Mouse (Mus musculus): ENCODE results near the gene Smarcd1. TPM values are rescaled to one million over a fixed set of nuclear protein-coding genes. Genes with fewer than 3 reads are reported as not detected.

Smarcd1 gene
- total and polyA plus RNA-seq, 3 experiments: 12.0 to 69.1 (median 43.3) TPM

DNA sequence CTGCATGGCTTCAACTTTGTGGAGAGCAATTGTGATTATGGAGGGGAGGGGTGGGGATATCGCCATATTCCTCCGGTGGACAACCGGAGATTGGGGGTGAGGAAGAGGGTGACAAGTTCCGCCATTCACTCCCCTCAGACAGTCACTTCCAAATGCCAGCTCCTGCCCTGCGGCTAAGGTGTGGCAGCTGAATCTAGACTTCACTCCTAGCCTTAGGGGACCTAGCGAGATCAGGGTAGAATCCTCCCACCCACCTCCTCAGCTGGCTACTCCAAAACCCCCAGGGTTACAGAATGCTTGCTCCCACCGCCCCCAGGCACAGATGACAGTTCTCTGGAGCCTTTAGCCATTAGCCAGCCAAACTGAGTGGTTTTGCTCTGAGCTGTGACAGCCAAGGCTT lies 22.9 kb upstream of the Smarcd1 start:
- TF ChIP-seq GATA2 (IDR thresholded peaks at IDR 0.05; ENCODE audit: borderline replicate concordance, low read depth, low read length) (no peak), TAL1 (conservative IDR thresholded peaks at IDR 0.05; ENCODE audit: low read depth, low read length) (no peak), GATA1 (IDR thresholded peaks at IDR 0.05; ENCODE audit: borderline replicate concordance, low read length) (no peak), POLR2AphosphoS5 (IDR thresholded peaks at IDR 0.05; ENCODE audit: insufficient replicate concordance, low read depth, low read length) (no peak), CTCF (IDR thresholded peaks at IDR 0.05; ENCODE audit: low read depth, low read length) (no peak)
- H3K4me3 ChIP-seq (ENCODE audit: low read depth, low read length): no peak overlapping the region
- peaks cover 48% of the 10 kb centered on the region for H3K27me3 ChIP-seq (ENCODE audit: insufficient read depth, low read length)
- H3K4me1 ChIP-seq (ENCODE audit: insufficient read depth, low read depth, low read length): peaks cover 5% of the 10 kb centered on the region
- no peak for DNase-seq (ENCODE audit: low spot score)
- no peak for ATAC-seq (ENCODE audit: extremely low read depth, insufficient number of reproducible peaks, low FRiP score, poor library complexity, severe bottlenecking)
- no peaks in the 10 kb centered on the region for H3K36me3 ChIP-seq (replicated peaks)
- no peaks in the 10 kb centered on the region for H3K9me3 ChIP-seq (replicated peaks)

DNA sequence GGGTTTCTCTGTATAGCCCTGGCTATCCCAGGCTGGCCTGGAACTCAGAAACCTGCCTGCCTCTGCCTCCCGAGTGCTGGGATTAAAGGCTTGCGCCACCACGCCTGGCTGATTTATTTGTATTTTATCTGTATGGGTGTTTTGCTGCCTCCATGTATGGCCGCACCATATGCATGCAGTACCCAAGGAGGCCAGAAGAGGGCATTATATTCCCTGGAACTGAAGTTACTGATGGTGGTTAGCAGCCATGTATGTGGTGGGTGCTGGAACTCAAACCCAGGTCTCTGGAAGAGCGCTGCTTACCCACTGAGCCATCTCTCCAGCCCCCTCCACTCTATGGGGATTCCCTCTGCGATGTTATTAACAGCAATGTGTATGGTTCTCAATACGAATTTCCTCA lies 19.0 kb upstream of the Smarcd1 start:
- ATAC-seq (ENCODE audit: extremely low read depth, insufficient number of reproducible peaks, low FRiP score, poor library complexity, severe bottlenecking) (no peak), DNase-seq (ENCODE audit: low spot score) (no peak)
- H3K27me3 ChIP-seq (ENCODE audit: insufficient read depth, low read length): peaks cover 46% of the 10 kb centered on the region
- H3K36me3 ChIP-seq (replicated peaks): no peaks in the 10 kb centered on the region
- no peak overlapping the region for H3K4me3 ChIP-seq (ENCODE audit: low read depth, low read length)
- H3K4me1 ChIP-seq (ENCODE audit: insufficient read depth, low read depth, low read length): peaks cover 5% of the 10 kb centered on the region
- TF ChIP-seq POLR2AphosphoS5 (IDR thresholded peaks at IDR 0.05; ENCODE audit: insufficient replicate concordance, low read depth, low read length) (no peak), CTCF (IDR thresholded peaks at IDR 0.05; ENCODE audit: low read depth, low read length) (peak; percentile 41; the same call in 1 of the 2 replicates), GATA1 (IDR thresholded peaks at IDR 0.05; ENCODE audit: borderline replicate concordance, low read length) (no peak), GATA2 (IDR thresholded peaks at IDR 0.05; ENCODE audit: borderline replicate concordance, low read depth, low read length) (no peak), TAL1 (conservative IDR thresholded peaks at IDR 0.05; ENCODE audit: low read depth, low read length) (no peak)
- no peaks in the 10 kb centered on the region for H3K9me3 ChIP-seq (replicated peaks)

DNA sequence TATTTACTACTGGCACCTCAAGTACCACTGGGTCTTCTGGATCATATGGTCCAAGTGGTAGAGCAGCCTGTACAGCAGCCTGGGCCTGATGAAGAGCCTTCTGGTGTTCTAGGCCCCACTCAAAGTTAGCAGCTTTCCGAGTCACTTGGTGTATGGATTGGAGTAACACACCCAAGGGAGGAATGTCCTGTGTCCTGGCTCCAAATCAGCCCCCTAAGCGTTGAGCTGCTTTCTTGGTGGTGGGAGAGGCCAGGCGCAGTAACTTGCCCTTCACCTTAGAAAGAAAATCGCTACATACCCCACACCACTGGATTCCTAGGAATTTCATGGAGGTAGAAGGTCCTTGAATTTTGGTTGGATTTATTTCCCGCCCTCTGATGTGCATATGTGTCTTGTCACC lies 17.8 kb upstream of the Smarcd1 start:
- ATAC-seq (ENCODE audit: extremely low read depth, insufficient number of reproducible peaks, low FRiP score, poor library complexity, severe bottlenecking): no peak
- Histone ChIP-seq H3K9me3 (replicated peaks) (no peaks in the 10 kb centered on the region), H3K36me3 (replicated peaks) (no peaks in the 10 kb centered on the region), H3K27me3 (ENCODE audit: insufficient read depth, low read length) (peaks cover 44% of the 10 kb centered on the region), H3K4me1 (ENCODE audit: insufficient read depth, low read depth, low read length) (no peaks in the 10 kb centered on the region; the same call in 1 of the 2 replicates), H3K4me3 (ENCODE audit: low read depth, low read length) (no peak overlapping the region)
- DNase-seq (ENCODE audit: low spot score): no peak
- TF ChIP-seq POLR2AphosphoS5 (IDR thresholded peaks at IDR 0.05; ENCODE audit: insufficient replicate concordance, low read depth, low read length): no peak

DNA sequence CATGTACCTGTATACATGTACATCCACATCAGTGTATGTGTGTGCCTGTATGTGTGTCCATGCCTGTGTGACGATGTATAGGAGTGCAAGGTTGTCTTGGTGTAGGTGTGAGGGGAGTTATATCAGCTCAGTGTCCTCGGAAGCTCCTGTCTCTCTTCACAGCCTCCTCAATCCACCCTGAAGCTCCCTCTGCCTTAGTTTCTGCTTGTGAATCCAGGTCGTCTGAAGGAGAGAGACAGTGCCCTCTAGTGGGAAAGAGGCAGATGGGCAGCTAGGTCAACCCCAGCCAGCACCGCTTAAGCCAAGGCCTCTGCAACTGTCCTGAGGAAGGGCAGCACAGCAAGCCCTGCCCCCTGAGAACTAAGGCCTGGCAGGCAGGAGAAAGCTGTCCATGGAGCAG lies 13.2 kb upstream of the Smarcd1 start:
- H3K27me3 ChIP-seq (ENCODE audit: insufficient read depth, low read length): peaks cover 54% of the 10 kb centered on the region
- DNase-seq (ENCODE audit: low spot score) (peak; percentile 57), ATAC-seq (ENCODE audit: extremely low read depth, insufficient number of reproducible peaks, low FRiP score, poor library complexity, severe bottlenecking) (no peak; the same call in 1 of the 2 replicates)
- no peaks in the 10 kb centered on the region for H3K36me3 ChIP-seq (replicated peaks)
- H3K4me1 ChIP-seq (ENCODE audit: insufficient read depth, low read depth, low read length): no peaks in the 10 kb centered on the region
- no peak overlapping the region; the same call in 1 of the 2 replicates for H3K4me3 ChIP-seq (ENCODE audit: low read depth, low read length)
- no peak for TF ChIP-seq GATA2 (IDR thresholded peaks at IDR 0.05; ENCODE audit: borderline replicate concordance, low read depth, low read length)
- TF ChIP-seq CTCF (IDR thresholded peaks at IDR 0.05; ENCODE audit: low read depth, low read length): peak; percentile 94
- no peaks in the 10 kb centered on the region for H3K9me3 ChIP-seq (replicated peaks)

DNA sequence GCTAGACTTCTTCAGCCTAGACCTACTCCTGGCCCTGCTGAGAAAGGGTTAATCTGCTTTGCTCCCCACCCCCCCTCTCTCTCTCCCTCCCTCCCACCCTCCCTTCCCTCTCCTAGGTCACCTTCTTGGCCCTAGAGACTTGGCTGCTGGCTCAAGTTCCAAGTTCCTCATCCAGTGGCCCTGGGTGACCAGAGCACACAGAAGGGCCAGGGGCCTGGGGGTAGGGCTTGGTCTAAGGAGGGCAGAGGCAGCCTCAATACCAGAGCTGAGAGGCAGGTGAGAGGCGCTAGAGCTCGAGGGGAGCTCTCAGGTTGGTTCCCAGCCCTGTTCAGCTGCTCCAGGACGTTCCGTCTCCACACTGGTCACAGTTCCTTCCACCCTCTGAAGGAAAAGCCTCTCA lies 11.0 kb upstream of the Smarcd1 start:
- Histone ChIP-seq H3K4me3 (ENCODE audit: low read depth, low read length) (no peak overlapping the region), H3K27me3 (ENCODE audit: insufficient read depth, low read length) (peaks cover 64% of the 10 kb centered on the region)

DNA sequence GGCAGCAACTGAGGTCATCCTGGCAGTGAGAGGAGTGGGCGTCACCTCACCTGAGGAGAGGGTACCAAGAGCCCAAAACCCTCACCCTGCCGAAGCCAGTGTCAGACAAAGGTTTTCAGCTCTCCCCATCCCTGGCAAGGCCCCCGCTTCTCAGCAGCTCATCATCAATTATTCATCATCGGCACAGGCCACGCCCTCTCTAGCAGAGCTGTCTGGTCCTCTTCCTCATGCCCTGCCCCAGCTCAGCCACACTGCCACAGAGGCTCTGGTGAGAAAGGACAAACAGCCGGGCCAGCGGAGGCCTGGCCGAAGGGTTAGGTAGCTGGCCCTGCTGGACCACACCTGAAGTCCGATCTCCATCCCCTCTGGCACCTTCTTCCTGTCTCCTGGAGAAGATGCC lies 10.0 kb upstream of the Smarcd1 start:
- H3K27me3 ChIP-seq (ENCODE audit: insufficient read depth, low read length): peaks cover 63% of the 10 kb centered on the region

More for the DNA sequence above, 11.0 kb upstream of the Smarcd1 start:
- DNase-seq (ENCODE audit: low spot score): no peak
- no peak for ATAC-seq (ENCODE audit: extremely low read depth, insufficient number of reproducible peaks, low FRiP score, poor library complexity, severe bottlenecking)
- Histone ChIP-seq H3K36me3 (replicated peaks) (no peaks in the 10 kb centered on the region), H3K4me1 (ENCODE audit: insufficient read depth, low read depth, low read length) (no peaks in the 10 kb centered on the region), H3K9me3 (replicated peaks) (no peaks in the 10 kb centered on the region)
- TF ChIP-seq POLR2AphosphoS5 (IDR thresholded peaks at IDR 0.05; ENCODE audit: insufficient replicate concordance, low read depth, low read length): no peak
- TF ChIP-seq GATA2 (IDR thresholded peaks at IDR 0.05; ENCODE audit: borderline replicate concordance, low read depth, low read length): no peak
- TF ChIP-seq CTCF (IDR thresholded peaks at IDR 0.05; ENCODE audit: low read depth, low read length): no peak
- no peak for TF ChIP-seq TAL1 (conservative IDR thresholded peaks at IDR 0.05; ENCODE audit: low read depth, low read length)
- TF ChIP-seq GATA1 (IDR thresholded peaks at IDR 0.05; ENCODE audit: borderline replicate concordance, low read length): no peak

DNA sequence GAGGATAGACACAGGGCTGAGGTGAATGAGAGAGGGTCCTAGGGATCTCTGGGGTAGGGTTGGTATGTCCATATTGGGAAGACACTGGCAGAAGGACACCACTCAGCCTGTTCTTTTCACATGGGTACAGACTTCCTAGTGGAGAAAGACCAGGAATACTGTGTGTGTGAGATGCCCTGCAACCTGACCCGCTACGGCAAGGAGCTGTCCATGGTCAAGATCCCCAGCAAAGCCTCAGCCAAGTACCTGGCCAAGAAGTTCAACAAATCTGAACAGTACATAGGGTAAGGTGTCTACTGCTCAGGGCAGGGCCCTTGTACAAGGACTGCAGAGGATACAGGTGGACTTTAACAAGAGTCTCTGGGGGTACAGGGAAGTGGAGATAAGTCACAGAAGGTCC lies 4.6 kb upstream of the Smarcd1 start:
- no peak for ATAC-seq (ENCODE audit: extremely low read depth, insufficient number of reproducible peaks, low FRiP score, poor library complexity, severe bottlenecking)
- H3K27me3 ChIP-seq (ENCODE audit: insufficient read depth, low read length): peaks cover 35% of the 10 kb centered on the region
- peaks cover 26% of the 10 kb centered on the region for H3K4me1 ChIP-seq (ENCODE audit: insufficient read depth, low read depth, low read length)
- H3K9me3 ChIP-seq (replicated peaks): no peaks in the 10 kb centered on the region
- TF ChIP-seq TAL1 (conservative IDR thresholded peaks at IDR 0.05; ENCODE audit: low read depth, low read length): no peak
- no peak for DNase-seq (ENCODE audit: low spot score)
- no peak overlapping the region for H3K4me3 ChIP-seq (ENCODE audit: low read depth, low read length)
- no peaks in the 10 kb centered on the region for H3K36me3 ChIP-seq (replicated peaks)

More for the DNA sequence above, 10.0 kb upstream of the Smarcd1 start:
- TF ChIP-seq GATA2 (IDR thresholded peaks at IDR 0.05; ENCODE audit: borderline replicate concordance, low read depth, low read length) (no peak), TAL1 (conservative IDR thresholded peaks at IDR 0.05; ENCODE audit: low read depth, low read length) (no peak), POLR2AphosphoS5 (IDR thresholded peaks at IDR 0.05; ENCODE audit: insufficient replicate concordance, low read depth, low read length) (no peak), GATA1 (IDR thresholded peaks at IDR 0.05; ENCODE audit: borderline replicate concordance, low read length) (no peak), CTCF (IDR thresholded peaks at IDR 0.05; ENCODE audit: low read depth, low read length) (no peak)
- Histone ChIP-seq H3K4me1 (ENCODE audit: insufficient read depth, low read depth, low read length) (no peaks in the 10 kb centered on the region), H3K9me3 (replicated peaks) (no peaks in the 10 kb centered on the region), H3K4me3 (ENCODE audit: low read depth, low read length) (no peak overlapping the region), H3K36me3 (replicated peaks) (no peaks in the 10 kb centered on the region)
- ATAC-seq (ENCODE audit: extremely low read depth, insufficient number of reproducible peaks, low FRiP score, poor library complexity, severe bottlenecking) (no peak), DNase-seq (ENCODE audit: low spot score) (no peak)
